Mouse (Mus musculus): ENCODE results near the gene Map3k21. TPM values are rescaled to one million over a fixed set of nuclear protein-coding genes. Genes with fewer than 3 reads are reported as not detected.

Map3k21 gene
- total RNA-seq, 2 experiments from 2014 or later = 0.36 TPM

DNA sequence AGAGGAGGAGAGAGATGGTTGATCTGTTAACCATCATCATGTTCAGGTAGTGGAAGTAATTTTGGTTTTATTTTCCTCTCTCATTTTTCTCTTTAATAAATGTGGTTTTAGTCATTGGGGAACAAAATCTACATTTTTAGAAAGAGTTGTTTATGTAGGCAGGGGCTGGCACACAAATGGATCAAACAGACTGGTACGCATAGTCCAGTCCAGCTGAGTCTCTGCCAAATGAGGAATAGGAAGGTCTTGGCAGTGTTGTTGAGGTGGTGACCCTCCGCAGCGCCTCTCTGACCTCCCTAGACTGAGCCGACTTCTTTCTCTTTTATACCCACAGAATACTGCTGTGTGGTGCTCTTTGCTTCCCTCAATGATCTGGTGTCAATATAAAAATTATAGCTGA, 65.7 kb downstream of the Map3k21 start:
- no peak for DNase-seq

- no peak for DNase-seq
Observed at GRCm38 (mm10) chr8:125980826-125981225, 70.6 kb downstream of the Map3k21 start.

- DNase-seq = no peak
Observed at GRCm38 (mm10) chr8:125983515-125983914, 73.3 kb downstream of the Map3k21 start.

GRCm38 (mm10) chr8:125984140-125984539, 73.9 kb downstream of the Map3k21 start:
- no peak for DNase-seq

- DNase-seq = no peak
Observed at GRCm38 (mm10) chr8:125985364-125985763, 75.1 kb downstream of the Map3k21 start.

GRCm38 (mm10) chr8:125986999-125987589, 76.8 kb downstream of the Map3k21 start:
- DNase-seq = no peak

DNA sequence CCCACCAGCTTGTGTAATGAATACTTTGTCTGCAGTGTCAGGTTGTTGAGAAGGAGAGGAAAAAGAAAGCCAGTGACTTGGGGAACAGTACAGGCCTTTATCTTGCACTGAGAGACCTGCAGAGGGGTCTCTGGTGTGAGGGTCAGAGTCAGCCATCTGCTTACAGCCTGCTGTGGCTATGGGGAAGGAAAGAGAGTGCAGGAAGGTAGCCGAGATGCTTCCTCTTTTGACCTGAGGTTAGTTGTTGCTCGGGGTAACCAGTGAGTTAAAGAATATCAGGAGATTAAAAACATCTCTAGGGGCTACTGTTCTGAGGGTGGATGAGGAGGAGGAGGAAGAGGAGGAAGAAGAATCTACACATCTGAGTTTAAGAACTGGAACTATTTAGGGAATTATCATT, 77.7 kb downstream of the Map3k21 start:
- DNase-seq = no peak

- no peak for DNase-seq
Observed at GRCm38 (mm10) chr8:125993636-125994035, 83.4 kb downstream of the Map3k21 start.

GRCm38 (mm10) chr8:125995101-125995986, 85.1 kb downstream of the Map3k21 start, which contains the start of gene Kcnk1:
Gene Kcnk1 (plus strand): TSS chr8:125995170.
- DNase-seq = peak; percentile 17

- DNase-seq = no peak
Observed at GRCm38 (mm10) chr8:125996031-125996839, 86.0 kb downstream of the Map3k21 start.

- no peak for DNase-seq
Observed at GRCm38 (mm10) chr8:125996980-125997379, 86.7 kb downstream of the Map3k21 start.

Other genes starting within 250 kb of the Map3k21 start
- gene Map10, start 240.6 kb upstream of the Map3k21 start, total RNA-seq (2021) = 1 to 10 TPM; 5.4 to 5.9 TPM
- gene Ntpcr, start 180.5 kb upstream of the Map3k21 start, total RNA-seq (2021) = 10 to 100 TPM; 17.1 to 17.3 TPM
- under 1 TPM; 0.38 to 0.41 TPM for gene Pcnx2, start 12.1 kb upstream of the Map3k21 start, total RNA-seq (2021)
- gene Kcnk1, start 84.7 kb downstream of the Map3k21 start, total RNA-seq (2021) = under 1 TPM; 0.77 to 0.98 TPM